In the genomic region with DNA sequence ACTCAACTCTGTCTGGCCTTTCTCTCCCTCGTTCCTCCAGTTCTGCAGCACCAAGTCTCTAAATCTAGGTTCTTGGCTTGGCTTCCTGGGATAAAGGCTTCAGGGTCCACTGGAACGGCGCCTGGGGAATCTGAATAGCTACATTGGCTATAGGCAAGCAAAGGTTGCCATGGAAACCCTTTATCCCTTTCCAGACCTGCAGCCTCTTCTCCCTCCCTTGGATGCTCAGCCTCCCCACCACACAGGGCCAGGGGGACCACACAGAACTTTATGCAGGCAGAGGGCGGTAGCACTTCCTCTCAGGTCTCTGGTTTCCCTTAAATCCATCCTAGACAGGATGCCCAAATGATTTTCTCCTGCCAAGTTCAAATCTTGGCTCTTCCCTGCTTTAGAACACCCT, we compare ENCODE assay signal across 21 mouse cellular contexts. TPM values are rescaled to one million over a fixed set of nuclear protein-coding genes. Genes with fewer than 3 reads are reported as not detected.
DNase-seq lines count a peak whose midpoint lies in the region; ATAC-seq and TF ChIP-seq lines count a peak whose summit lies in the region.
"Had no signal": no experiment of that assay in that cellular context is flagged by ENCODE, and none has a peak within 500 bp of the region (broad histone marks: within the 10 kb centered on the region; RNA-seq: fewer than 3 reads in every experiment).

No protein-coding gene starts in this region.

- no peaks in the 10 kb centered on the region for H3K27me3 ChIP-seq in limb, embryonic 14.5 days (ENCODE audit: control insufficient read depth, insufficient read depth, low read length)
- no peaks in the 10 kb centered on the region for H3K27me3 ChIP-seq in limb, embryonic 10.5 days (ENCODE audit: low read depth, poor library complexity, severe bottlenecking)
- H3K27me3 ChIP-seq in forebrain, embryonic 13.5 days: no peaks in the 10 kb centered on the region
- no peaks in the 10 kb centered on the region for H3K27me3 ChIP-seq in hindbrain, embryonic 16.5 days (replicated peaks; ENCODE audit: control insufficient read depth, insufficient read depth, low read length)
- no peaks in the 10 kb centered on the region for H3K27me3 ChIP-seq in midbrain, postnatal 0 days (ENCODE audit: insufficient read depth, low read length)
- H3K27me3 ChIP-seq: embryonic facial prominence, embryonic 15.5 days; kidney, embryonic 15.5 days had no signal

- WGBS in limb, embryonic 14.5 days: 72% methylated on average over 4 of the region's 4 CpGs
- 73% methylated on average over 4 of the region's 4 CpGs for WGBS in limb, embryonic 10.5 days
- 10% methylated on average over 4 of the region's 4 CpGs for WGBS in forebrain, embryonic 13.5 days
- WGBS in hindbrain, embryonic 16.5 days: 19% methylated on average over 4 of the region's 4 CpGs
- 7% methylated on average over 4 of the region's 4 CpGs for WGBS in midbrain, postnatal 0 days

- H3K36me3 ChIP-seq in limb, embryonic 14.5 days (ENCODE audit: control insufficient read depth, insufficient read depth, low read length): no peaks in the 10 kb centered on the region
- H3K36me3 ChIP-seq in limb, embryonic 10.5 days: no peaks in the 10 kb centered on the region
- no peaks in the 10 kb centered on the region for H3K36me3 ChIP-seq in forebrain, embryonic 13.5 days (ENCODE audit: poor library complexity, severe bottlenecking)
- no peaks in the 10 kb centered on the region for H3K36me3 ChIP-seq in hindbrain, embryonic 16.5 days (ENCODE audit: control insufficient read depth, insufficient read depth, low read length)
- no peaks in the 10 kb centered on the region for H3K36me3 ChIP-seq in midbrain, postnatal 0 days (ENCODE audit: insufficient read depth, low read length)
- H3K36me3 ChIP-seq: embryonic facial prominence, embryonic 15.5 days; G1E; kidney, embryonic 15.5 days; limb, embryonic 12.5 days had no signal

- TF ChIP-seq POLR2A in limb, embryonic 14.5 days (IDR thresholded peaks at IDR 0.05; ENCODE audit: borderline replicate concordance, extremely low read depth, insufficient read depth, insufficient read length): no peak

- no peaks in the 10 kb centered on the region for H3K4me1 ChIP-seq in limb, embryonic 14.5 days (ENCODE audit: control insufficient read depth, insufficient read depth, low read length)
- H3K4me1 ChIP-seq in limb, embryonic 10.5 days: peaks cover 10% of the 10 kb centered on the region
- H3K4me1 ChIP-seq in forebrain, embryonic 13.5 days: peaks cover 48% of the 10 kb centered on the region
- peaks cover 23% of the 10 kb centered on the region for H3K4me1 ChIP-seq in hindbrain, embryonic 16.5 days (ENCODE audit: control insufficient read depth, insufficient read depth, low read depth, low read length)
- H3K4me1 ChIP-seq in midbrain, postnatal 0 days (ENCODE audit: insufficient read depth, low read length): peaks cover 11% of the 10 kb centered on the region
- H3K4me1 ChIP-seq: embryonic facial prominence, embryonic 15.5 days; megakaryocyte, embryonic 14.5 days had no signal

- intact Hi-C loops in heart, postnatal 10 days (cut with DNase I): no loop called here

- no peak overlapping the region for H3K4me2 ChIP-seq in limb, embryonic 14.5 days (replicated peaks; ENCODE audit: low read depth, low read length, severe bottlenecking)
- H3K4me2 ChIP-seq in forebrain, embryonic 13.5 days: no peak overlapping the region; the same call in 1 of the 2 replicates
- H3K4me2 ChIP-seq in hindbrain, embryonic 16.5 days (ENCODE audit: low read length): no peak overlapping the region
- H3K4me2 ChIP-seq in midbrain, postnatal 0 days (ENCODE audit: low read depth, low read length, poor library complexity, severe bottlenecking): no peak overlapping the region
- H3K4me2 ChIP-seq: embryonic facial prominence, embryonic 15.5 days; kidney, embryonic 15.5 days; limb, embryonic 12.5 days had no signal

- TF ChIP-seq CTCF in midbrain, postnatal 0 days (IDR thresholded peaks at IDR 0.05): peak; percentile 54

- H3K27ac ChIP-seq in limb, embryonic 14.5 days (replicated peaks; ENCODE audit: low read depth, low read length): no peak overlapping the region
- no peak overlapping the region for H3K27ac ChIP-seq in limb, embryonic 10.5 days
- H3K27ac ChIP-seq in forebrain, embryonic 13.5 days: peak overlapping the region; percentile 72
- peak overlapping the region; percentile 68 for H3K27ac ChIP-seq in hindbrain, embryonic 16.5 days (ENCODE audit: low read depth, low read length)
- H3K27ac ChIP-seq in midbrain, postnatal 0 days (ENCODE audit: low read depth, low read length): peak overlapping the region; percentile 68
- H3K27ac ChIP-seq: embryonic facial prominence, embryonic 15.5 days; heart, adult 2 months; kidney, embryonic 15.5 days; layer of hippocampus, adult 2 months; limb, embryonic 12.5 days had no signal

- peak; percentile 26 for DNase-seq in limb, embryonic 14.5 days (ENCODE audit: low spot score)
- no peak for DNase-seq in limb, embryonic 10.5 days (ENCODE audit: low spot score)
- peak; percentile 93 for DNase-seq in midbrain, postnatal 0 days (ENCODE audit: low spot score)
- no peak for DNase-seq in heart, postnatal 10 days
- DNase-seq in thymus, postnatal 10 days (ENCODE audit: low spot score in 2 of 2): no peak
- DNase-seq in adrenal gland, postnatal 25 days: no peak
- DNase-seq: cerebellum, adult 8-10 months; heart, adult 2 months; lung, adult 18-20 months; thymus, adult 2 months had no signal

- H3K9me3 ChIP-seq in limb, embryonic 14.5 days (ENCODE audit: control insufficient read depth, low read length): no peaks in the 10 kb centered on the region
- H3K9me3 ChIP-seq in limb, embryonic 10.5 days (replicated peaks): 0 out of 2 replicates have a peak, but pooled peaks cover 4% of the 10 kb centered on the region
- H3K9me3 ChIP-seq in forebrain, embryonic 13.5 days (replicated peaks): peaks cover 4% of the 10 kb centered on the region; the same call in 1 of the 2 replicates
- no peaks in the 10 kb centered on the region; the same call in 1 of the 2 replicates for H3K9me3 ChIP-seq in hindbrain, embryonic 16.5 days (ENCODE audit: control insufficient read depth, low read length)
- no peaks in the 10 kb centered on the region for H3K9me3 ChIP-seq in midbrain, postnatal 0 days (ENCODE audit: low read length)
- H3K9me3 ChIP-seq: kidney, embryonic 15.5 days had no signal

- H3K4me3 ChIP-seq in limb, embryonic 14.5 days (replicated peaks; ENCODE audit: low read length): no peak overlapping the region
- H3K4me3 ChIP-seq in limb, embryonic 10.5 days: no peak overlapping the region
- H3K4me3 ChIP-seq in forebrain, embryonic 13.5 days: no peak overlapping the region
- H3K4me3 ChIP-seq in hindbrain, embryonic 16.5 days (ENCODE audit: low read length): no peak overlapping the region
- no peak overlapping the region for H3K4me3 ChIP-seq in midbrain, postnatal 0 days (ENCODE audit: low read depth, low read length)
- H3K4me3 ChIP-seq: embryonic facial prominence, embryonic 15.5 days; heart, adult 2 months; kidney, embryonic 15.5 days; layer of hippocampus, adult 2 months; limb, embryonic 12.5 days; megakaryocyte, embryonic 14.5 days had no signal

- H3K9ac ChIP-seq in limb, embryonic 14.5 days (ENCODE audit: low read depth, low read length, severe bottlenecking): no peak overlapping the region
- 0 out of 2 replicates have a peak overlapping the region, but pooled peaks have one; percentile 5 for H3K9ac ChIP-seq in forebrain, embryonic 13.5 days
- no peak overlapping the region for H3K9ac ChIP-seq in hindbrain, embryonic 16.5 days (ENCODE audit: low read depth, low read length)
- no peak overlapping the region for H3K9ac ChIP-seq in midbrain, postnatal 0 days (replicated peaks; ENCODE audit: low read length, poor library complexity, severe bottlenecking)
- H3K9ac ChIP-seq: embryonic facial prominence, embryonic 15.5 days; kidney, embryonic 15.5 days; limb, embryonic 12.5 days had no signal

- ATAC-seq in limb, embryonic 14.5 days (ENCODE audit: low FRiP score, low read depth): no peak
- peak; percentile 71 for ATAC-seq in forebrain, embryonic 13.5 days
- peak; percentile 86 for ATAC-seq in hindbrain, embryonic 16.5 days
- ATAC-seq in midbrain, postnatal 0 days (ENCODE audit: low FRiP score): peak; percentile 72; the same call in 1 of the 2 replicates

RNA-seq across cellular contexts. Expression of a gene that starts 56.4 kb away (rescaled TPM):
- polyA plus RNA-seq in limb, embryonic 14.5 days (2012; rRNA removed): not detected in 2 replicates
- polyA plus RNA-seq in limb, embryonic 14.5 days (2014; fragmentation: Nextera tagmentation; extraction: Ambion mirVana): not detected in 2 replicates
- polyA plus RNA-seq in limb, embryonic 10.5 days (2016; fragmentation: Nextera tagmentation; extraction: Ambion mirVana): not detected in 2 replicates
- polyA plus RNA-seq in forebrain, embryonic 13.5 days (2015; fragmentation: Nextera tagmentation; extraction: Ambion mirVana): 0.68 and 1.1 TPM in 2 replicates
- 0.62 and 0.68 TPM in 2 replicates for polyA plus RNA-seq in hindbrain, embryonic 16.5 days (2015; fragmentation: Nextera tagmentation; extraction: Ambion mirVana)
- total RNA-seq in midbrain, postnatal 0 days (2014; rRNA removed): not detected in 2 replicates
- 0.29 and 0.39 TPM in 2 replicates for polyA plus RNA-seq in midbrain, postnatal 0 days (2015; fragmentation: Nextera tagmentation; extraction: Ambion mirVana)
- not detected for total RNA-seq in heart, postnatal 10 days (2021)
- total RNA-seq in adrenal gland, postnatal 25 days (2021): not detected in 2 replicates
- total RNA-seq: heart, adult 2 months; hematopoietic stem cell, adult 5-6 weeks; layer of hippocampus, adult 2 months; neutrophil, adult 5-6 weeks had no signal
- polyA plus RNA-seq: C2C12; embryonic facial prominence, embryonic 15.5 days; G1E; heart, adult 2 months; kidney, embryonic 15.5 days; limb, embryonic 12.5 days had no signal

Comparison
In these comparisons a context has a peak if more than half of its experiments do, and no peak if none do; other contexts are left out.
1. DNase-seq: peak in limb, embryonic 14.5 days (single experiment) and midbrain, postnatal 0 days (single experiment); none in limb, embryonic 10.5 days (single experiment), heart, postnatal 10 days (0 of 2), thymus, postnatal 10 days (0 of 2) and adrenal gland, postnatal 25 days (single experiment).
2. H3K27ac ChIP-seq: peak in forebrain, embryonic 13.5 days (single experiment), hindbrain, embryonic 16.5 days (single experiment) and midbrain, postnatal 0 days (single experiment); none in limb, embryonic 14.5 days (single experiment) and limb, embryonic 10.5 days (single experiment).